Mouse (Mus musculus): Measurements from ENCODE around the gene Cdh9.

DNA sequence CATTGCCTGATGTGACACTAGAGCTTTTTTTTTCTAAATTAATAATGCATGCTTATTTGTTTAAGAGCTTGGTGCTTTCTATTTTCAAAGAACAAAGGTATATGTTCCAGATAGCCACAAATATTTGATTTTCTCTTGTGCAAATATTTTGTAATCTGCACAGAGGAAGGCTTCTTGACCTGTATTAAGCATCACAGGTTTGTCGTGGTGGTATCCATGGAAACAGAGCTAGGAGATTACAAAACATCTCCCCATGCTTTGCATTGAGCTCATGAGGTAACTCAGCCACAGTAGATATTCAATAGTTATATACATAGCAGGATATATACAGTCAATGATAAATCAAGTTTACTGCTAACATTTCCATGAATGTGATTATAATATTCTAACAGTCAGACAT, 56.0 kb downstream of the Cdh9 start:
- no peak for TF ChIP-seq POLR2A (IDR thresholded peaks at IDR 0.05; ENCODE audit: insufficient read length, low read depth)
- TF ChIP-seq MYOD1 (IDR thresholded peaks at IDR 0.05; ENCODE audit: control insufficient read depth in 1 of 3, insufficient read length in 2 of 3, low read depth in 2 of 3) = no peak
- TF ChIP-seq TCF12 (IDR thresholded peaks at IDR 0.05; ENCODE audit: insufficient read depth, poor library complexity, severe bottlenecking) = no peak
- no peak for TF ChIP-seq TCF3 (IDR thresholded peaks at IDR 0.05; ENCODE audit: insufficient read length, low read depth)

All from myocyte (in vitro differentiated cells).